Comparison of ENCODE assay signal across 18 mouse cellular contexts in genomic region chr19:47201972-47202371, GRCm38 (mm10). TPM values are rescaled to one million over a fixed set of nuclear protein-coding genes. Genes with fewer than 3 reads are reported as not detected.
A peak's percentile ranks its signal among the peaks of the same experiment; 100 is the strongest.
DNase-seq lines count a peak whose midpoint lies in the region; ATAC-seq and TF ChIP-seq lines count a peak whose summit lies in the region.
"Had no signal": no experiment of that assay in that cellular context is flagged by ENCODE, and none has a peak within 500 bp of the region (broad histone marks: within the 10 kb centered on the region; RNA-seq: fewer than 3 reads in every experiment).

No protein-coding gene starts in this region.

- no peak overlapping the region for H3K4me3 ChIP-seq in kidney, embryonic 14.5 days (ENCODE audit: low read length)
- H3K4me3 ChIP-seq in E14TG2a.4 (replicated peaks; ENCODE audit: low read length), result peak overlapping the region; percentile 57
- H3K4me3 ChIP-seq in limb, embryonic 11.5 days (ENCODE audit: low read depth, low read length), result no peak overlapping the region

- H3K9me3 ChIP-seq in kidney, embryonic 14.5 days (ENCODE audit: control insufficient read depth, low read length), result no peaks in the 10 kb centered on the region
- H3K9me3 ChIP-seq in E14TG2a.4 (ENCODE audit: low read length), result no peaks in the 10 kb centered on the region
- H3K9me3 ChIP-seq in limb, embryonic 11.5 days (ENCODE audit: control insufficient read depth, low read length), result no peaks in the 10 kb centered on the region

- no peak for TF ChIP-seq CTCF in E14TG2a.4 (conservative IDR thresholded peaks at IDR 0.05; ENCODE audit: low read length)

- ATAC-seq in kidney, embryonic 14.5 days (ENCODE audit: low FRiP score, low TSS enrichment), result no peak; the same call in 1 of the 2 replicates
- no peak for ATAC-seq in limb, embryonic 11.5 days (ENCODE audit: insufficient number of reproducible peaks, low FRiP score, low TSS enrichment, low read depth)
- ATAC-seq: CD4-positive, CD25-positive, alpha-beta regulatory T cell, adult 4 months; Patski had no signal

- 33% methylated on average over 12 of the region's 12 CpGs for WGBS in kidney, embryonic 14.5 days
- WGBS in limb, embryonic 11.5 days, result 44% methylated on average over 12 of the region's 12 CpGs

- no peak overlapping the region for H3K9ac ChIP-seq in kidney, embryonic 14.5 days (ENCODE audit: low read depth, low read length)
- H3K9ac ChIP-seq in limb, embryonic 11.5 days (ENCODE audit: low read length), result peak overlapping the region; percentile 14; the same call in 1 of the 2 replicates

- no peaks in the 10 kb centered on the region for H3K36me3 ChIP-seq in kidney, embryonic 14.5 days (ENCODE audit: control insufficient read depth, insufficient read depth, low read length)
- no peaks in the 10 kb centered on the region for H3K36me3 ChIP-seq in E14TG2a.4 (ENCODE audit: insufficient read depth, low read length)
- H3K36me3 ChIP-seq in limb, embryonic 11.5 days (ENCODE audit: control insufficient read depth, insufficient read depth, low read length), result no peaks in the 10 kb centered on the region

- peak overlapping the region; percentile 26; the same call in 1 of the 2 replicates for H3K27ac ChIP-seq in kidney, embryonic 14.5 days (ENCODE audit: low read depth, low read length)
- 0 out of 2 replicates have a peak overlapping the region, but pooled peaks have one; percentile 30 for H3K27ac ChIP-seq in limb, embryonic 11.5 days (replicated peaks; ENCODE audit: low read depth, low read length)

- no peak overlapping the region for H3K4me2 ChIP-seq in kidney, embryonic 14.5 days (replicated peaks; ENCODE audit: low read depth, low read length)
- H3K4me2 ChIP-seq in limb, embryonic 11.5 days (ENCODE audit: low read depth, severe bottlenecking), result no peak overlapping the region

- no peaks in the 10 kb centered on the region for H3K27me3 ChIP-seq in kidney, embryonic 14.5 days (ENCODE audit: control insufficient read depth, insufficient read depth, low read length)
- H3K27me3 ChIP-seq in E14TG2a.4 (ENCODE audit: insufficient read depth, low read length), result no peaks in the 10 kb centered on the region
- no peaks in the 10 kb centered on the region for H3K27me3 ChIP-seq in limb, embryonic 11.5 days (ENCODE audit: control insufficient read depth, insufficient read depth, low read length)

- no peak for DNase-seq in kidney, postnatal 10 days
- peak; percentile 31 for DNase-seq in ES-CJ7 (ENCODE audit: low read depth, low spot score)
- no peak for DNase-seq in limb, embryonic 11.5 days (ENCODE audit: low spot score)
- DNase-seq in adrenal gland, adult 18-20 months (ENCODE audit: low spot score in 2 of 2), result no peak
- no peak for DNase-seq in spleen, postnatal 10 days (ENCODE audit: low spot score in 2 of 2)
- DNase-seq: cerebellum, adult 2 months; heart, postnatal 36 days; kidney, adult 2 months; layer of hippocampus, adult 9-11 months; thymus, postnatal 14 days had no signal

- peaks cover 8% of the 10 kb centered on the region; the same call in 1 of the 2 replicates for H3K4me1 ChIP-seq in kidney, embryonic 14.5 days (ENCODE audit: control insufficient read depth, insufficient read depth, low read length)
- H3K4me1 ChIP-seq in E14TG2a.4 (replicated peaks; ENCODE audit: low read depth, low read length), result peaks cover 64% of the 10 kb centered on the region
- peaks cover 6% of the 10 kb centered on the region; the same call in 1 of the 2 replicates for H3K4me1 ChIP-seq in limb, embryonic 11.5 days (ENCODE audit: control insufficient read depth, insufficient read depth, low read length)

RNA-seq across cellular contexts. Expression of gene Neurl1a, which starts 23.4 kb away (rescaled TPM):
- polyA plus RNA-seq in kidney, embryonic 14.5 days (2014; fragmentation: Nextera tagmentation; extraction: Ambion mirVana), result 4.7 and 5.9 TPM in 2 replicates
- 5.0 and 6.1 TPM in 2 replicates for polyA plus RNA-seq in limb, embryonic 11.5 days (2014; fragmentation: Nextera tagmentation; extraction: Ambion mirVana)
- total RNA-seq in adrenal gland, adult 18-20 months (2021), result 10 to 100 TPM; 13.4 to 16.9 TPM
- total RNA-seq: granulocyte monocyte progenitor cell, adult 5-6 weeks; megakaryocyte, adult 5-6 weeks had no signal

RNA-seq across cellular contexts. Expression of gene Calhm3, which starts 44.4 kb away (rescaled TPM):
- polyA plus RNA-seq in kidney, embryonic 14.5 days (2014; fragmentation: Nextera tagmentation; extraction: Ambion mirVana), result not detected in 2 replicates
- not detected in 2 replicates for polyA plus RNA-seq in limb, embryonic 11.5 days (2014; fragmentation: Nextera tagmentation; extraction: Ambion mirVana)
- total RNA-seq in adrenal gland, adult 18-20 months (2021), result not detected
- total RNA-seq: granulocyte monocyte progenitor cell, adult 5-6 weeks; heart, postnatal 36 days; left cerebral cortex, postnatal 25 days; megakaryocyte, adult 5-6 weeks had no signal
- polyA plus RNA-seq: CD4-positive, CD25-positive, alpha-beta regulatory T cell, adult 4 months; cerebellum, adult 2 months; kidney, adult 2 months; liver, embryonic 16.5 days; Patski had no signal

RNA-seq across cellular contexts. Expression of gene Calhm1, which starts 57.9 kb away (rescaled TPM):
- polyA plus RNA-seq in kidney, embryonic 14.5 days (2014; fragmentation: Nextera tagmentation; extraction: Ambion mirVana), result not detected in 2 replicates
- polyA plus RNA-seq in limb, embryonic 11.5 days (2014; fragmentation: Nextera tagmentation; extraction: Ambion mirVana), result not detected in 2 replicates
- not detected for total RNA-seq in adrenal gland, adult 18-20 months (2021)
- total RNA-seq: granulocyte monocyte progenitor cell, adult 5-6 weeks; heart, postnatal 36 days; left cerebral cortex, postnatal 25 days; megakaryocyte, adult 5-6 weeks had no signal
- polyA plus RNA-seq: CD4-positive, CD25-positive, alpha-beta regulatory T cell, adult 4 months; cerebellum, adult 2 months; kidney, adult 2 months; liver, embryonic 16.5 days; Patski had no signal
